In genomic region chr16:77421001-77421400, GRCm38 (mm10) we compare ENCODE assay signal across 12 mouse cellular contexts.
A peak's percentile ranks its signal among the peaks of the same experiment; 100 is the strongest.
DNase-seq lines count a peak whose midpoint lies in the region; ATAC-seq and TF ChIP-seq lines count a peak whose summit lies in the region.
"Had no signal": no experiment of that assay in that cellular context is flagged by ENCODE, and none has a peak within 500 bp of the region (broad histone marks: within the 10 kb centered on the region; RNA-seq: fewer than 3 reads in every experiment).

No protein-coding gene starts in this region.

- H3K36me3 ChIP-seq in forebrain, embryonic 10.5 days (replicated peaks) = no peaks in the 10 kb centered on the region
- H3K36me3 ChIP-seq in hindbrain, postnatal 0 days (ENCODE audit: insufficient read depth, low read length) = no peaks in the 10 kb centered on the region
- no peaks in the 10 kb centered on the region for H3K36me3 ChIP-seq in myocyte (ENCODE audit: control insufficient read depth, insufficient read depth)

- H3K27me3 ChIP-seq in forebrain, embryonic 10.5 days (ENCODE audit: poor library complexity, severe bottlenecking) = no peaks in the 10 kb centered on the region
- no peaks in the 10 kb centered on the region for H3K27me3 ChIP-seq in hindbrain, postnatal 0 days (ENCODE audit: insufficient read depth, low read length)
- no peaks in the 10 kb centered on the region for H3K27me3 ChIP-seq in myocyte (ENCODE audit: control insufficient read depth, insufficient read depth, insufficient read length)
- H3K27me3 ChIP-seq in cerebellum, adult 2 months (ENCODE audit: control insufficient read depth, insufficient read depth, low read length) = no peaks in the 10 kb centered on the region
- H3K27me3 ChIP-seq: megakaryocyte, embryonic 14.5 days had no signal

- no peak for ATAC-seq in hindbrain, postnatal 0 days
- ATAC-seq in activated CD4-positive, CD25-positive, alpha-beta regulatory T cell, adult 4 months = no peak

- DNase-seq in layer of hippocampus, adult 2 months (ENCODE audit: low spot score in 2 of 2) = no peak
- no peak for DNase-seq in layer of hippocampus, adult 9-10 months (ENCODE audit: low spot score)
- DNase-seq in forebrain, embryonic 10.5 days (ENCODE audit: extremely low spot score, low spot score) = no peak
- DNase-seq in hindbrain, postnatal 0 days (ENCODE audit: low spot score) = peak; percentile 23
- no peak for DNase-seq in adrenal gland, adult (ENCODE audit: inconsistent age in 2 of 2, low spot score in 1 of 2)
- DNase-seq in cerebellum, adult 2 months = no peak
- DNase-seq: thymus, adult 18-20 months had no signal

- TF ChIP-seq POLR2A in myocyte (IDR thresholded peaks at IDR 0.05; ENCODE audit: insufficient read length, low read depth) = no peak
- no peak for TF ChIP-seq POLR2A in cerebellum, adult 2 months (IDR thresholded peaks at IDR 0.05; ENCODE audit: borderline replicate concordance, insufficient read depth, low read length)

- peaks cover 77% of the 10 kb centered on the region for H3K4me1 ChIP-seq in forebrain, embryonic 10.5 days
- 0 out of 2 replicates have a peak, but pooled peaks cover 4% of the 10 kb centered on the region for H3K4me1 ChIP-seq in hindbrain, postnatal 0 days (ENCODE audit: insufficient read depth, low read length)
- H3K4me1 ChIP-seq in cerebellum, adult 2 months (ENCODE audit: control insufficient read depth, insufficient read depth, low read length) = no peaks in the 10 kb centered on the region; the same call in 1 of the 2 replicates
- H3K4me1 ChIP-seq: megakaryocyte, embryonic 14.5 days had no signal

- no peak for TF ChIP-seq CTCF in layer of hippocampus, adult 2 months (conservative IDR thresholded peaks at IDR 0.05)
- TF ChIP-seq CTCF in hindbrain, postnatal 0 days (IDR thresholded peaks at IDR 0.05; ENCODE audit: low read depth) = no peak
- no peak for TF ChIP-seq CTCF in cerebellum, adult 2 months (IDR thresholded peaks at IDR 0.05; ENCODE audit: borderline replicate concordance, insufficient read depth, low read depth, low read length)

- peak overlapping the region; percentile 61 for H3K4me3 ChIP-seq in layer of hippocampus, adult 2 months
- H3K4me3 ChIP-seq in forebrain, embryonic 10.5 days = peak overlapping the region; percentile 43
- H3K4me3 ChIP-seq in hindbrain, postnatal 0 days (ENCODE audit: low read length) = peak overlapping the region; percentile 48
- H3K4me3 ChIP-seq in myocyte = peak overlapping the region; percentile 17
- no peak overlapping the region for H3K4me3 ChIP-seq in cerebellum, adult 2 months (replicated peaks; ENCODE audit: insufficient read depth, low read depth, low read length)
- H3K4me3 ChIP-seq: megakaryocyte, embryonic 14.5 days had no signal

- WGBS in forebrain, embryonic 10.5 days = 52% methylated on average over 6 of the region's 6 CpGs
- 6% methylated on average over 6 of the region's 6 CpGs for WGBS in hindbrain, postnatal 0 days
- WGBS in cerebellum, adult 2 months = 70% methylated on average over 6 of the region's 6 CpGs

- no peaks in the 10 kb centered on the region for H3K9me3 ChIP-seq in forebrain, embryonic 10.5 days
- H3K9me3 ChIP-seq in hindbrain, postnatal 0 days (ENCODE audit: low read length) = no peaks in the 10 kb centered on the region
- H3K9me3 ChIP-seq: megakaryocyte, embryonic 14.5 days had no signal

- no peaks in the 10 kb centered on the region for H3K79me2 ChIP-seq in myocyte (ENCODE audit: control insufficient read depth, insufficient read depth)

- H3ac ChIP-seq in myocyte (ENCODE audit: control insufficient read depth, insufficient read length) = no peak overlapping the region

- H3K27ac ChIP-seq in layer of hippocampus, adult 2 months = peak overlapping the region; percentile 99
- peak overlapping the region; percentile 84 for H3K27ac ChIP-seq in forebrain, embryonic 10.5 days
- peak overlapping the region; percentile 96 for H3K27ac ChIP-seq in hindbrain, postnatal 0 days
- no peak overlapping the region for H3K27ac ChIP-seq in cerebellum, adult 2 months (ENCODE audit: insufficient read depth, low read length)
- H3K27ac ChIP-seq: liver, embryonic 14.5 days had no signal

- peak overlapping the region; percentile 65 for H3K9ac ChIP-seq in hindbrain, postnatal 0 days (replicated peaks; ENCODE audit: low read length)
- H3K9ac ChIP-seq: liver, embryonic 14.5 days had no signal

- H3K4me2 ChIP-seq in hindbrain, postnatal 0 days (ENCODE audit: low read depth, low read length) = peak overlapping the region; percentile 79
- H3K4me2 ChIP-seq in myocyte (ENCODE audit: low read depth) = peak overlapping the region; percentile 83
- H3K4me2 ChIP-seq: heart, embryonic 11.5 days had no signal

TF ChIP-seq in myocyte, 11 proteins besides CTCF, POLR2A, EP300 and RAD21:
- TF ChIP-seq CEBPB (IDR thresholded peaks at IDR 0.05; ENCODE audit: insufficient read depth, poor library complexity, severe bottlenecking) (no peak), USF1 (IDR thresholded peaks at IDR 0.05; ENCODE audit: low read depth) (no peak), POLR2AphosphoS2 (IDR thresholded peaks at IDR 0.05; ENCODE audit: insufficient read length, low read depth) (no peak), MYOG (IDR thresholded peaks at IDR 0.05; ENCODE audit: control insufficient read depth in 1 of 3, insufficient read depth in 1 of 3, insufficient read length in 2 of 3, low read depth in 2 of 3) (no peak), MAX (IDR thresholded peaks at IDR 0.05; ENCODE audit: low read depth) (no peak), TCF3 (IDR thresholded peaks at IDR 0.05; ENCODE audit: insufficient read length, low read depth) (no peak), TCF12 (IDR thresholded peaks at IDR 0.05; ENCODE audit: insufficient read depth, poor library complexity, severe bottlenecking) (no peak), MYOD1 (IDR thresholded peaks at IDR 0.05; ENCODE audit: control insufficient read depth in 1 of 3, insufficient read length in 2 of 3, low read depth in 2 of 3) (no peak), SRF (IDR thresholded peaks at IDR 0.05; ENCODE audit: control insufficient read depth, insufficient read length, low read depth) (no peak), E2F4 (IDR thresholded peaks at IDR 0.05; ENCODE audit: insufficient read depth) (no peak), REST (IDR thresholded peaks at IDR 0.05; ENCODE audit: insufficient read depth, insufficient read length) (no peak)
